Mouse (Mus musculus) limb, embryonic 13.5 days (tissue): ENCODE data around the gene Neurl1a. TPM values are rescaled to one million over a fixed set of nuclear protein-coding genes. Genes with fewer than 3 reads are reported as not detected.

Experiments used
- ATAC-seq: fragments of 200-750 bp; cut with Nextera tagmentation; 2 replicates; pipeline ENCODE4 v1.8.0; 2017; ENCODE audit warnings: low read depth, moderate number of reproducible peaks, moderate TSS enrichment; ENCODE audit not compliant: low FRiP score
- H3K27ac ChIP-seq: fragments of 300-500 bp; sonication (generic); 2 replicates; pipeline ENCODE4 v1.5.1; 2015; ENCODE audit warnings: inconsistent platforms, mild to moderate bottlenecking, moderate library complexity
- H3K27me3 ChIP-seq: fragments of 300-500 bp; sonication (generic); 2 replicates; pipeline ENCODE4 v1.6.1; 2015; ENCODE audit warnings: mild to moderate bottlenecking, inconsistent platforms
- H3K36me3 ChIP-seq: fragments of 300-500 bp; sonication (generic); 2 replicates; pipeline ENCODE4 v1.6.1; 2015; ENCODE audit warnings: inconsistent platforms, mild to moderate bottlenecking, moderate library complexity
- H3K4me1 ChIP-seq: fragments of 300-500 bp; sonication (generic); 2 replicates; pipeline ENCODE4 v1.6.1; 2015; ENCODE audit warnings: inconsistent platforms
- H3K4me2 ChIP-seq: fragments of 300-500 bp; sonication (generic); replicated peaks from 2 replicates; pipeline ENCODE4 v1.6.1; 2015; ENCODE audit warnings: inconsistent platforms, mild to moderate bottlenecking, moderate library complexity
- H3K4me3 ChIP-seq: fragments of 300-500 bp; sonication (generic); 2 replicates; pipeline ENCODE4 v1.5.1; 2015; ENCODE audit warnings: moderate library complexity, mild to moderate bottlenecking, inconsistent platforms
- H3K9ac ChIP-seq: fragments of 300-500 bp; sonication (generic); 2 replicates; pipeline ENCODE4 v1.6.1; 2015; ENCODE audit warnings: mild to moderate bottlenecking, inconsistent platforms
- H3K9me3 ChIP-seq: fragments of 300-500 bp; sonication (generic); 2 replicates; pipeline ENCODE4 v1.6.1; 2016; ENCODE audit warnings: inconsistent platforms
- WGBS: fragments of 180-500 bp; shearing (Covaris S2); methylation state at CpG from one replicate; pipeline ENCODE4 v1.1.7; 2015; 5-methylcytosine and 5-hydroxymethylcytosine counted together
- polyA plus RNA-seq: library from polyadenylated mRNA; unstranded; fragments of >200 nt; fragmentation: Nextera tagmentation; extraction: Ambion mirVana; gene quantifications from 2 replicates; pipeline ENCODE4 v1.2.1, GENCODE M21; 2015

Gene Neurl1a
- polyA plus RNA-seq, 1 experiment from 2014 or later: 7.9 TPM

DNA sequence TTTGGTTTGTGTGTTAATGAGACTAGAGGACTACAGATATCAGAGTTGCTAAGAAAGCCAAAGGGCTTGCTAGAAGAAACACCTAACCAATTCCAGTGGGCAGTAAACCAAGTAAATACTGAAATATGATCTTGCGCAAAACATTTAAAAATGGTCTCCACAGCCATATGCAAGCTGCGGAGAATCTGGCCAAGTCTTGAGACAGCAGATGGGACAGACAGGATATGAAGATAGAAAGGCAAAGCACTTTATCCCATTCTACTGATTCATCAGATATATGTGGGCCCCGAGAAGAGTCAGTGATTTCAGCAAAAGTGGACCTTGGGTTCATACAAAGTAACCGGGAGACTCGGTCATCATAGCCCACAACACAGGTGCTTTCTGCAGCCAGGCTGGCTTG, 13.5 kb downstream of the Neurl1a start:
- H3K4me3 ChIP-seq: no peak overlapping the region
- no peak overlapping the region for H3K9ac ChIP-seq
- H3K9me3 ChIP-seq: no peaks in the 10 kb centered on the region
- H3K36me3 ChIP-seq: no peaks in the 10 kb centered on the region
- H3K4me1 ChIP-seq: peaks cover 7% of the 10 kb centered on the region
- no peak overlapping the region for H3K4me2 ChIP-seq
- H3K27me3 ChIP-seq: no peaks in the 10 kb centered on the region
- WGBS: 91% methylated on average over 5 of the region's 5 CpGs
- no peak for ATAC-seq
- no peak overlapping the region for H3K27ac ChIP-seq

DNA sequence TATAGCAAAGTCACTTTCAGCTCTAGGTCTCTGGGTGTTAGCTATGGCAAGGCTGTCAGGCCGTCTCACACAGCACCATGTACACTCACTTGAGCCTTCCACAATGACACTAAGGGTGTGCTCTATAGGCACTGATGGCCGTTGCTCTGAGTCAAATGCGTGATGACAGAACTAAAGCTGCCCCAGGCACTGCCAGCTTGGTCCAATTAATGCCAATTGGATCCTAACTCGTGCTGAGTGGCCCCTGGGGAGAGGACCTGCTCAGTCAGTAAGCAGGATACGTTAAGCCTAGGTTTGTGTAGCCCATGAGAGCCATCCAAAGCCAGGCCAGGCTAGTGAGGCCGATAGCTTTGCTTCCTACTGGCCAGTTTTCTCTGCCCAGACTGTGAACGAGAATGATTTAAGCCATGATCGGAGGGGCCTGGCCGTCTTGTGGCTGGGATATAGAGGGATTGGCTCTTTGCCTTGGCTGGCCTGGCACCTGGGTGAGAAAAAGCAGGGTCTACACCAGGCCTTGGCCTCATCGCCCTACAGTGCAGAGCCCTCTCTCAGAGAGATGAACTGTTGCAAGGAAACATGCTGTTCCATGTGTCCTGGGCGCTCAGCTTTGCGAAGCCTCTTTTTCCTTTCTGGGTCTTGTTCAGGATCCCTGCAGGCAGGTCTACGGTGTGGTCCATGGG, 20.2 kb downstream of the Neurl1a start:
- no peak overlapping the region for H3K27ac ChIP-seq
- no peak overlapping the region for H3K4me3 ChIP-seq
- H3K4me1 ChIP-seq: peaks cover 14% of the 10 kb centered on the region
- WGBS: 71% methylated on average over 13 of the region's 13 CpGs
- no peak for ATAC-seq
- no peak overlapping the region for H3K4me2 ChIP-seq
- H3K9ac ChIP-seq: no peak overlapping the region
- no peaks in the 10 kb centered on the region for H3K27me3 ChIP-seq
- no peaks in the 10 kb centered on the region for H3K36me3 ChIP-seq
- H3K9me3 ChIP-seq: no peaks in the 10 kb centered on the region

DNA sequence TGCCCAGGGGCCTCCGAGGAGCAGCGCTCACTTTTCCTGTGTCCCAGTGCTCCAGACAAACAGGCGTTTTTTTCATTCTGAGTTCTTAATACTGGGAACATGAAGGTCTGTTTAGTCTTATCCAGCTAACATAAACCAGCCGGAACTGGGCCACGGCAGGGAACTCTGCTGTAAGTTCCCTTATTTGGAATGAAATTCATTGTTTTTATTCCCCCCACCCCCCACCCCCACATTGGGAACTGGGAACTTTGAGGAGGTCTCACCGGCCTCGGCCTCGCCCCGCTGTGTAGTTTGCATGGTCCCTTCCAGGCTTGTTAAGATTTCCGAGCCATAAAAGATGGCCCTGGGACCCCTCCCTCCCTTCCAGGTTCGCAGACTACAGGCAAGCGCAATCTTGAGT, 23.4 kb downstream of the Neurl1a start:
- ATAC-seq: peak; percentile 51; the same call in 1 of the 2 replicates
- Histone ChIP-seq H3K27me3 (no peaks in the 10 kb centered on the region), H3K9me3 (no peaks in the 10 kb centered on the region), H3K4me3 (no peak overlapping the region), H3K27ac (0 out of 2 replicates have a peak overlapping the region, but pooled peaks have one; percentile 11), H3K4me2 (peak overlapping the region; percentile 15; the same call in 1 of the 2 replicates), H3K4me1 (peaks cover 14% of the 10 kb centered on the region), H3K36me3 (no peaks in the 10 kb centered on the region), H3K9ac (no peak overlapping the region)
- WGBS: 24% methylated on average over 12 of the region's 12 CpGs

DNA sequence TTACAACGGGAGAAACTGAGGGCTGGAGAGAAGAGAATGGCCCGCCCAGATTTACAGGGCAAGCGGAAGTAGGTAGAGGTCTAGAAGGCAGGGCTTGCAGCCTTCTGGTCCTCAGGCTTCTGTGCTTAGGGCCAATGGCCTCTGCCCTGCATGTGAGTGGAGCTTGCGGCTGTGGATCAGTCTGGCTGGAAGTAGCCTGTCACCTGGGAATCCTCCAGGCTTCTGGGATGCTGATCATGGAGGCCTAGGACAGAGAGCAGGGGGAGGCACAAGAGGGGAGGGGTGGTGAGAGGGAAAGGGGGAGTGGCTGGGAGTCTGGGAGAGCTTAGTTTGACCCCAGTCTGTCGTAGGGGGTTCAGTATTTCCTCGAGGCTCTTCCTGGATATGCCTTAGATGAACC, 23.8 kb downstream of the Neurl1a start:
- no peak overlapping the region for H3K27ac ChIP-seq
- H3K9me3 ChIP-seq: no peaks in the 10 kb centered on the region

DNA sequence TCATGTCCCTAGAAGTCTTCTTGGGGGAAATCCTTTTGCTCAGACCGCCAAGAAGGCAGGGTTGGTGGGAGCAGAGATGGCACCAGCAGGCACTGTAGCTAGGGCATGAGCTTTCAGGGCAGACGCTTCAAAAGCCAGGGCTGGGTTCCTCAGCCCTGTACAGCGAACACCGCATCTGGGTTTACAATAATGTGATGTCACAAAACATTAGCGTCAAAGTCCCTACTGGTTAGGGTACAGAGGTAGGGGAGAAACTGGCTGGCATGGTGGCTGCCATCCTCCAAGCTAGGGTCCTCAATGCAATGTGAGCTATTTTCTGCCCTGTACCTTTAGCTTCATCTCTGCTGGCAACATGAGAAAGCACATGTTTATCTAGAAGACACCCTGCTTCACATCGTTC, 24.4 kb downstream of the Neurl1a start:
- no peak overlapping the region for H3K4me2 ChIP-seq
- WGBS: 91% methylated on average over 6 of the region's 6 CpGs
- H3K9ac ChIP-seq: no peak overlapping the region
- H3K27me3 ChIP-seq: no peaks in the 10 kb centered on the region
- no peak overlapping the region for H3K27ac ChIP-seq
- no peaks in the 10 kb centered on the region for H3K36me3 ChIP-seq
- H3K4me3 ChIP-seq: no peak overlapping the region
- no peaks in the 10 kb centered on the region for H3K9me3 ChIP-seq
- no peak for ATAC-seq
- H3K4me1 ChIP-seq: peaks cover 14% of the 10 kb centered on the region

More for the DNA sequence above, 23.8 kb downstream of the Neurl1a start:
- no peak overlapping the region; the same call in 1 of the 2 replicates for H3K4me2 ChIP-seq
- no peak for ATAC-seq
- 48% methylated on average over 6 of the region's 6 CpGs for WGBS
- no peaks in the 10 kb centered on the region for H3K27me3 ChIP-seq
- no peak overlapping the region for H3K4me3 ChIP-seq
- H3K36me3 ChIP-seq: no peaks in the 10 kb centered on the region
- no peak overlapping the region for H3K9ac ChIP-seq
- peaks cover 14% of the 10 kb centered on the region for H3K4me1 ChIP-seq

DNA sequence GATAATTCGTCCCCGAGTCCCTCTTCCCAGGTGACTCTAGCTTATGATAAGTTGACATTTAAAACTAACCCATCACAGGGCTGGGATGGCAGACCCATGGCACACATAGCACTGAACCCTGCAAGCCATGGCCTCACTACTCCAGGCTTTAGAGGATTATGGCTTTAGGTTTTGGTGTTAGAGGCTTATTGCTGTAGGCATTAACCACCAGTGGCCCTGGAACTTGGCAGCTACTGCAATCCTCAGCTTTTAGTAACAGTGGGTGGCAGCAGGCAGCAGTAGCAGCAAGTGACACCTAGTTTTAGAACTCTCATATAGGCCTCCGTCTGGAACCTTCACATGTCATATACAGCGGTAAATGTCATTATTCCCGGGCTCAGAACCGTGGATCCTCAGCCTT, 26.0 kb downstream of the Neurl1a start:
- Histone ChIP-seq H3K9ac (no peak overlapping the region), H3K4me1 (peaks cover 14% of the 10 kb centered on the region), H3K27me3 (no peaks in the 10 kb centered on the region), H3K4me3 (no peak overlapping the region), H3K36me3 (no peaks in the 10 kb centered on the region), H3K9me3 (no peaks in the 10 kb centered on the region), H3K4me2 (no peak overlapping the region), H3K27ac (no peak overlapping the region)
- ATAC-seq: no peak
- WGBS: 86% methylated on average over 6 of the region's 6 CpGs

DNA sequence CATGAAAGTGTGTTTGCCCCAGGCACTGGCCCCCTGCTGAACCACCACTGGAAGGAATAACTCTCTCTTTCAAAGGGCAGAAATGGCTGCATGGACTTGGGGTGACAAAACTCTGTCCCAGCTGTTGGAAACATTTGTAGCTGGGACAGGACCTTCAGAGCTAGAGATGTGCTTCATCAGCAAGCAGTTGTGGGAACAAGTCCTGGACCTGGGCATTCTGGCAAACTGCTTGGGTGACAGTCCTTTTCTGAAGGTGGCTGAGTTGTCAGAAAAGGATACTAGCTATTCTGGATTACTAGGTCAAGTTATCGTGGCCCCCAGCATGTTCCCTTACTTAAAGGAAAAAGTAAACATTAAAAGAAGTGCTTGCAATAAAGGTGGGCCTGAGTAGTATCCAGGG, 27.5 kb downstream of the Neurl1a start:
- 82% methylated on average over 1 of the region's 1 CpGs for WGBS

DNA sequence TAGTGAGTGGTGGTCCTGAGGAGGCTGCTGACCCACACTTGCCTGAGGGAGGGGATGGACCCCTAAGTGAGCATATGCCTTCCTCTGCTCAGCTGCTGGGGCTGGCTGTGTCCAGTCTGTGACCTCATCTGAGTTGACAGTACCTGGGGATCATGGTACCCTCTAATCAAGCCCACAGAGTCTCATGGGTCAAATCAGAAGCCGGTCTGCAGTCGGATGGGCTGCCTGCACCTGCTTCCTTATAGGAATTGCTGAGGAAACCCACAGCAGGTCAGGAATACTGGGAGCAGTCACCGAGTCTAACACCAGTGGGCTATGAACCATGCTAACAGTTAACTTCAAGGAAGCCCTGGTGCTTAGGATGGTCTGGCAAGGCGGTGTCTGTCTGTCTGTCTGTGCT, 31.8 kb downstream of the Neurl1a start:
- Histone ChIP-seq H3K9me3 (no peaks in the 10 kb centered on the region), H3K4me1 (peaks cover 2% of the 10 kb centered on the region; the same call in 1 of the 2 replicates), H3K27ac (no peak overlapping the region), H3K4me2 (no peak overlapping the region), H3K27me3 (no peaks in the 10 kb centered on the region), H3K4me3 (no peak overlapping the region), H3K36me3 (no peaks in the 10 kb centered on the region), H3K9ac (no peak overlapping the region)
- ATAC-seq: no peak
- 97% methylated on average over 4 of the region's 4 CpGs for WGBS

More for the DNA sequence above, 27.5 kb downstream of the Neurl1a start:
- H3K9ac ChIP-seq: no peak overlapping the region
- ATAC-seq: no peak
- no peaks in the 10 kb centered on the region for H3K36me3 ChIP-seq
- peaks cover 14% of the 10 kb centered on the region for H3K4me1 ChIP-seq
- H3K4me2 ChIP-seq: no peak overlapping the region
- no peak overlapping the region for H3K27ac ChIP-seq
- H3K4me3 ChIP-seq: no peak overlapping the region
- H3K9me3 ChIP-seq: no peaks in the 10 kb centered on the region
- no peaks in the 10 kb centered on the region for H3K27me3 ChIP-seq

DNA sequence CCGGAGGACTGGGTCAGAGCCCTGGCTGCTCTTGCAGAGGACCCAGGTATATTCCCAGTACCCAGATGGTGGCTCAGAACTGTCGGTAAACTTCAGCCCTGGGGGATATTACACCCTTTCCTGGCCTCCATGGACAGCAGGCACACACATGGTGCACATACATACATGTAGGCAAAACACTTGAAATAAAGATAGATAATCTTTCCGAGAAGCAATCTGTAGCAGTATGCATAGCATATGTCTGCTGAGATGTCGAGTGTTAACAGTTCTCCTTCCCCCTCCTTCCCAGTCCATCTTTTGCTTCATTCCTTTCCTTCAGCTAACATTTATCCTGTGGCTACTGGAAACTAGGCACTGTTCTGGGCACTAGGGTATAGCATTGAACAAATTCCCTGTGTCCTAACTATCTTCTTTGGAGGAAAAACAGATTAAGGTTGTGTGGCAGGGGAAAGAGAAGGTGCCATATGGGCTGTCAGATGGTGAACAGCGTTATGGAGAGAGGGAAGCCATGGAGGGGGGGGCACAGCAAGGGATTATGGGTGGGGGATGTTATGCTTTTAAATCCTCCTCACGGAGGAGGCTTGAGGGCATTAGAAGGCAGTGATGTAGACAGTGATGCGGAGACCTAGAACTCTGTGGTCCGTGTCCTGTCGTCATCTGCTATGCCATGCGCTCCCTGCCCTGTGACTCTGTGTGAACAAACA, 33.1 kb downstream of the Neurl1a start:
- no peak for ATAC-seq
- H3K4me1 ChIP-seq: peaks cover 3% of the 10 kb centered on the region; the same call in 1 of the 2 replicates
- H3K9me3 ChIP-seq: no peaks in the 10 kb centered on the region
- H3K36me3 ChIP-seq: no peaks in the 10 kb centered on the region
- no peak overlapping the region for H3K9ac ChIP-seq
- WGBS: 65% methylated on average over 10 of the region's 10 CpGs
- H3K27me3 ChIP-seq: no peaks in the 10 kb centered on the region
- H3K27ac ChIP-seq: no peak overlapping the region
- no peak overlapping the region for H3K4me2 ChIP-seq
- H3K4me3 ChIP-seq: no peak overlapping the region

DNA sequence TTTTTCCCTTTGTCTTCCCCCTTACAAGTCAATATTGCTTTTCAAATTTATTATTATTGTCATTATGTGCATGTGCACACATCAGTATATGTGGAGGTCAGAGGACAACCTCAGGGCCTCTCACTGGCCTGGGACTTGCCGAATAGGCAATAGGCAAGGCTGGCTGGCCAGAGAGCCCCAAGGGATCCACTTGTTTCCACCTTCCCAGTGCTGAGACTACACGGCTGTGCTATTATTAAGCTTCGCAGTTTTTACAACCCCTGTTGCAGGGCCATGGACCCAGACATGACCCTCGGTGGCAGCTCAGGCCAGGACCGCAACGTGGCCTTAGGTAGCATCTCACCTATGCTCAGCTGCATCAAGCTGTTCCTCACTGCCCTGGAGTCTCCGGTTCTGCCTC, 33.8 kb downstream of the Neurl1a start:
- 76% methylated on average over 7 of the region's 7 CpGs for WGBS
- no peak for ATAC-seq
- Histone ChIP-seq H3K4me3 (no peak overlapping the region), H3K36me3 (no peaks in the 10 kb centered on the region), H3K27ac (no peak overlapping the region), H3K9me3 (no peaks in the 10 kb centered on the region), H3K27me3 (no peaks in the 10 kb centered on the region), H3K9ac (no peak overlapping the region), H3K4me2 (no peak overlapping the region), H3K4me1 (peaks cover 5% of the 10 kb centered on the region; the same call in 1 of the 2 replicates)

DNA sequence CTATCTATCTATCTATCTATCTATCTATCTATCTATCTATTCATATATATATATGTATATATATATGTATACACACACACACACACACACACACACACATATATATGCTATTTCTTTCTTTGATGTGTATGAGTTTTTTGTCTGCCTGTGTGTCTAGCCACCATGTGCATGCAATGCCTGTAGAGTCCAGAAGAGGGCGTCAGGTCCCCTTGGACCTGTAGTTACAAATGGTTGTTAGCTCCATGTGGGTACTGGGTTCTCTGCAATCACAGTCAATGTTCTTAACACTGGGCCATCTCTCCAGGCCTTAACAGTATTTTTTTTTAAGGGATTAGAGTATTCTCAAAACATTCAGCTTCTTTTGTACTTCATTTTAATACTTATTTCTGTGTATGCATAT, 34.9 kb downstream of the Neurl1a start:
- Histone ChIP-seq H3K4me3 (no peak overlapping the region), H3K4me1 (peaks cover 5% of the 10 kb centered on the region; the same call in 1 of the 2 replicates), H3K9ac (no peak overlapping the region), H3K36me3 (no peaks in the 10 kb centered on the region), H3K27me3 (no peaks in the 10 kb centered on the region), H3K9me3 (no peaks in the 10 kb centered on the region), H3K27ac (no peak overlapping the region), H3K4me2 (no peak overlapping the region)
- WGBS: 67% methylated on average over 1 of the region's 1 CpGs
- no peak for ATAC-seq

DNA sequence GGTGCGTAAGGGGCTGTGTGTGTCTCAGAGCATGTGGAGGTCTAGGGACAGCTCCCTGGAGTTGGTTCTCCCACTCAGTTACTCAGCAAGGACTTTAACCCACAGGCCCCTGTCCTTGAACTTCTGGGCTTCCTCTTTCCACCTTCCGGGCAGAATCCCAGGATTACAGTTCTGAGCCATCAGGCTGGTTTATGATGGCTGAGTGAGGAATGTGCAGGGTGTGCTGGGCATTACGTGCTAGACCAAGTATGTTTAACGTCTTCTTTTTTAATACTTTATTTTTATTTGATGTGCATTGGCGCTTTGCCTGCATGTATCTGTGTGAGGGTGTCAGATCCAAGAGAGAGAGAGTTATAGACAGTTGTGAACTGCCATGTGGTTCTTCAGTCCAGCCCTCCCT, 38.1 kb downstream of the Neurl1a start:
- Histone ChIP-seq H3K4me1 (peaks cover 9% of the 10 kb centered on the region; the same call in 1 of the 2 replicates), H3K27me3 (no peaks in the 10 kb centered on the region), H3K4me3 (no peak overlapping the region), H3K9me3 (no peaks in the 10 kb centered on the region), H3K9ac (no peak overlapping the region), H3K4me2 (no peak overlapping the region), H3K27ac (0 out of 2 replicates have a peak overlapping the region, but pooled peaks have one; percentile 17), H3K36me3 (no peaks in the 10 kb centered on the region)
- WGBS: 57% methylated on average over 5 of the region's 5 CpGs
- no peak for ATAC-seq
